ENCODE assay signal across 9 mouse cellular contexts in genomic region chr7:120097845-120098244, GRCm38 (mm10). TPM values are rescaled to one million over a fixed set of nuclear protein-coding genes. Genes with fewer than 3 reads are reported as not detected.
DNase-seq lines count a peak whose midpoint lies in the region; ATAC-seq and TF ChIP-seq lines count a peak whose summit lies in the region.
"Had no signal": no experiment of that assay in that cellular context is flagged by ENCODE, and none has a peak within 500 bp of the region (broad histone marks: within the 10 kb centered on the region; RNA-seq: fewer than 3 reads in every experiment).

No protein-coding gene starts in this region.

- H3K9me3 ChIP-seq in E14TG2a.4 (ENCODE audit: low read length), result peaks cover 6% of the 10 kb centered on the region; the same call in 1 of the 2 replicates
- no peaks in the 10 kb centered on the region for H3K9me3 ChIP-seq in kidney, embryonic 15.5 days (replicated peaks)
- no peaks in the 10 kb centered on the region for H3K9me3 ChIP-seq in limb, embryonic 14.5 days (ENCODE audit: control insufficient read depth, low read length)
- H3K9me3 ChIP-seq in neural tube, embryonic 14.5 days (ENCODE audit: control insufficient read depth, low read length), result no peaks in the 10 kb centered on the region

- H3K27ac ChIP-seq in kidney, embryonic 15.5 days, result no peak overlapping the region
- H3K27ac ChIP-seq in limb, embryonic 14.5 days (replicated peaks; ENCODE audit: low read depth, low read length), result no peak overlapping the region
- no peak overlapping the region for H3K27ac ChIP-seq in neural tube, embryonic 14.5 days (ENCODE audit: low read depth, low read length)

- no peak overlapping the region for H3K4me3 ChIP-seq in E14TG2a.4 (replicated peaks; ENCODE audit: low read length)
- H3K4me3 ChIP-seq in kidney, embryonic 15.5 days (replicated peaks), result no peak overlapping the region
- H3K4me3 ChIP-seq in limb, embryonic 14.5 days (replicated peaks; ENCODE audit: low read length), result no peak overlapping the region
- H3K4me3 ChIP-seq in neural tube, embryonic 14.5 days (ENCODE audit: low read depth, low read length), result no peak overlapping the region

- peaks cover 6% of the 10 kb centered on the region for H3K27me3 ChIP-seq in E14TG2a.4 (ENCODE audit: insufficient read depth, low read length)
- H3K27me3 ChIP-seq in kidney, embryonic 15.5 days, result no peaks in the 10 kb centered on the region
- H3K27me3 ChIP-seq in limb, embryonic 14.5 days (ENCODE audit: control insufficient read depth, insufficient read depth, low read length), result no peaks in the 10 kb centered on the region
- H3K27me3 ChIP-seq in neural tube, embryonic 14.5 days (ENCODE audit: control insufficient read depth, insufficient read depth, low read length), result peaks cover 6% of the 10 kb centered on the region

- H3K9ac ChIP-seq in kidney, embryonic 15.5 days, result no peak overlapping the region
- H3K9ac ChIP-seq in limb, embryonic 14.5 days (ENCODE audit: low read depth, low read length, severe bottlenecking), result no peak overlapping the region
- no peak overlapping the region for H3K9ac ChIP-seq in neural tube, embryonic 14.5 days (replicated peaks; ENCODE audit: low read depth, low read length)

- H3K4me2 ChIP-seq in kidney, embryonic 15.5 days, result no peak overlapping the region
- H3K4me2 ChIP-seq in limb, embryonic 14.5 days (replicated peaks; ENCODE audit: low read depth, low read length, severe bottlenecking), result no peak overlapping the region
- H3K4me2 ChIP-seq in neural tube, embryonic 14.5 days (ENCODE audit: low read depth, low read length), result no peak overlapping the region

- H3K4me1 ChIP-seq in E14TG2a.4 (replicated peaks; ENCODE audit: low read depth, low read length), result peaks cover 26% of the 10 kb centered on the region
- H3K4me1 ChIP-seq in kidney, embryonic 15.5 days, result peaks cover 7% of the 10 kb centered on the region
- H3K4me1 ChIP-seq in limb, embryonic 14.5 days (ENCODE audit: control insufficient read depth, insufficient read depth, low read length), result no peaks in the 10 kb centered on the region; the same call in 1 of the 2 replicates
- 0 out of 2 replicates have a peak, but pooled peaks cover 5% of the 10 kb centered on the region for H3K4me1 ChIP-seq in neural tube, embryonic 14.5 days (ENCODE audit: control insufficient read depth, insufficient read depth, low read length)

- ATAC-seq in kidney, embryonic 15.5 days (replicated peaks; ENCODE audit: low FRiP score), result peak; percentile 47; the same call in 1 of the 2 replicates
- ATAC-seq in limb, embryonic 14.5 days (ENCODE audit: low FRiP score, low read depth), result 0 out of 2 replicates have a peak, but pooled peaks have one; percentile 27
- peak; percentile 78; the same call in 1 of the 2 replicates for ATAC-seq in neural tube, embryonic 14.5 days (ENCODE audit: low read depth)

- WGBS in kidney, embryonic 15.5 days, result 8% methylated on average over 7 of the region's 7 CpGs
- WGBS in limb, embryonic 14.5 days, result 5% methylated on average over 7 of the region's 7 CpGs
- WGBS in neural tube, embryonic 14.5 days, result 10% methylated on average over 7 of the region's 7 CpGs

- peak; percentile 62 to 67 for DNase-seq in adrenal gland, adult 18-20 months (ENCODE audit: low spot score in 2 of 2)
- peak; percentile 76 for DNase-seq in embryo, embryonic 9.5 days (ENCODE audit: extremely low spot score)
- DNase-seq in heart, adult 8-10 months (ENCODE audit: low spot score), result peak; percentile 59
- peak; percentile 64 for DNase-seq in limb, embryonic 14.5 days (ENCODE audit: low spot score)
- no peak for DNase-seq in spleen, postnatal 4 days (ENCODE audit: low spot score in 2 of 2)

- H3K36me3 ChIP-seq in E14TG2a.4 (ENCODE audit: insufficient read depth, low read length), result no peaks in the 10 kb centered on the region
- H3K36me3 ChIP-seq in kidney, embryonic 15.5 days, result no peaks in the 10 kb centered on the region
- H3K36me3 ChIP-seq in limb, embryonic 14.5 days (ENCODE audit: control insufficient read depth, insufficient read depth, low read length), result no peaks in the 10 kb centered on the region
- no peaks in the 10 kb centered on the region for H3K36me3 ChIP-seq in neural tube, embryonic 14.5 days (ENCODE audit: control insufficient read depth, insufficient read depth, low read length)

- no peak for TF ChIP-seq POLR2A in limb, embryonic 14.5 days (IDR thresholded peaks at IDR 0.05; ENCODE audit: borderline replicate concordance, extremely low read depth, insufficient read depth, insufficient read length)

- TF ChIP-seq CTCF in E14TG2a.4 (conservative IDR thresholded peaks at IDR 0.05; ENCODE audit: low read length), result peak; percentile 48

RNA-seq across cellular contexts. Expression of gene Dnah3, which starts 2.8 kb away (rescaled TPM):
- total RNA-seq in adrenal gland, adult 18-20 months (2021), result under 1 TPM; 0.03 to 0.26 TPM
- total RNA-seq in heart, adult 8-10 months (2022), result under 1 TPM in 1 of 4 experiments, not detected in 3; 0.14 TPM
- not detected in 2 replicates for polyA plus RNA-seq in kidney, embryonic 15.5 days (2015; fragmentation: Nextera tagmentation; extraction: Ambion mirVana)
- not detected in 2 replicates for polyA plus RNA-seq in limb, embryonic 14.5 days (2012; rRNA removed)
- 0.01 TPM in 1 of 2 replicates, not detected in the other for polyA plus RNA-seq in limb, embryonic 14.5 days (2014; fragmentation: Nextera tagmentation; extraction: Ambion mirVana)
- polyA plus RNA-seq in neural tube, embryonic 14.5 days (2014; fragmentation: Nextera tagmentation; extraction: Ambion mirVana), result not detected in 2 replicates

RNA-seq across cellular contexts. Expression of gene Tmem159, which starts 4.3 kb away (rescaled TPM):
- total RNA-seq in adrenal gland, adult 18-20 months (2021), result 100 to 1,000 TPM in 1 of 2 experiments, 10 to 100 TPM in 1; 74.7 to 102 TPM
- 10 to 100 TPM; 23.0 to 29.5 (median 27.1) TPM for total RNA-seq in heart, adult 8-10 months (2022)
- polyA plus RNA-seq in kidney, embryonic 15.5 days (2015; fragmentation: Nextera tagmentation; extraction: Ambion mirVana), result 32.5 and 48.2 TPM in 2 replicates
- polyA plus RNA-seq in limb, embryonic 14.5 days (2012; rRNA removed), result 11.7 and 14.2 TPM in 2 replicates
- polyA plus RNA-seq in limb, embryonic 14.5 days (2014; fragmentation: Nextera tagmentation; extraction: Ambion mirVana), result 22.0 and 28.9 TPM in 2 replicates
- 9.3 and 12.4 TPM in 2 replicates for polyA plus RNA-seq in neural tube, embryonic 14.5 days (2014; fragmentation: Nextera tagmentation; extraction: Ambion mirVana)

RNA-seq across cellular contexts. Expression of gene Zp2, which starts 47.2 kb away (rescaled TPM):
- total RNA-seq in adrenal gland, adult 18-20 months (2021), result not detected
- 1 to 10 TPM in 1 of 4 experiments, under 1 TPM in 3; 0.78 to 1.6 (median 0.83) TPM for total RNA-seq in heart, adult 8-10 months (2022)
- 0.17 and 0.19 TPM in 2 replicates for polyA plus RNA-seq in kidney, embryonic 15.5 days (2015; fragmentation: Nextera tagmentation; extraction: Ambion mirVana)
- polyA plus RNA-seq in limb, embryonic 14.5 days (2012; rRNA removed), result 1.0 and 1.7 TPM in 2 replicates
- polyA plus RNA-seq in limb, embryonic 14.5 days (2014; fragmentation: Nextera tagmentation; extraction: Ambion mirVana), result 0.08 and 0.66 TPM in 2 replicates
- polyA plus RNA-seq in neural tube, embryonic 14.5 days (2014; fragmentation: Nextera tagmentation; extraction: Ambion mirVana), result not detected in 2 replicates
- polyA plus RNA-seq: gonadal fat pad, adult 2 months had no signal

Comparison
In these comparisons a context has a peak if more than half of its experiments do, and no peak if none do; other contexts are left out.
1. DNase-seq: peak in adrenal gland, adult 18-20 months (2 of 2), embryo, embryonic 9.5 days (single experiment), heart, adult 8-10 months (single experiment) and limb, embryonic 14.5 days (single experiment); none in spleen, postnatal 4 days (0 of 2).
2. ATAC-seq: peak in every context shown above with its lines; median percentile 78 in neural tube, embryonic 14.5 days; 47 in kidney, embryonic 15.5 days; 27 in limb, embryonic 14.5 days.